Mouse (Mus musculus) lung, embryonic 14.5 days (tissue): Measurements from ENCODE around the gene Rere. TPM values are rescaled to one million over a fixed set of nuclear protein-coding genes. Genes with fewer than 3 reads are reported as not detected.
A peak's percentile ranks its signal among the peaks of the same experiment; 100 is the strongest.

ENCODE experiments used
- ATAC-seq: fragments of 200-750 bp; cut with Nextera tagmentation; 2 replicates; pipeline ENCODE4 v1.8.0; 2017; ENCODE audit warnings: mild to moderate bottlenecking, moderate TSS enrichment, moderate library complexity; ENCODE audit not compliant: insufficient read depth
- DNase-seq: peaks from one replicate; pipeline ENCODE4 v3.0.0-alpha.2; 2015
- H3K27ac ChIP-seq: fragments of 300-500 bp; sonication (generic); 2 replicates; pipeline ENCODE4 v1.5.1; 2014; ENCODE audit warnings: low read depth, mild to moderate bottlenecking, moderate library complexity
- H3K27me3 ChIP-seq: fragments of 300-500 bp; sonication (generic); 2 replicates; pipeline ENCODE4 v1.6.1; 2014; ENCODE audit warnings: low read length, control low read depth; ENCODE audit not compliant: insufficient read depth
- H3K36me3 ChIP-seq: fragments of 300-500 bp; sonication (generic); 2 replicates; pipeline ENCODE4 v1.6.1; 2014; ENCODE audit warnings: control low read depth; ENCODE audit not compliant: insufficient read depth
- H3K4me1 ChIP-seq: fragments of 300-500 bp; sonication (generic); 2 replicates; pipeline ENCODE4 v1.6.1; 2014; ENCODE audit warnings: antibody characterized with exemption, control low read depth; ENCODE audit not compliant: insufficient read depth
- H3K4me2 ChIP-seq: fragments of 300-500 bp; sonication (generic); 2 replicates; pipeline ENCODE4 v1.6.1; 2014; ENCODE audit warnings: mild to moderate bottlenecking
- H3K4me3 ChIP-seq: fragments of 300-500 bp; sonication (generic); 2 replicates; pipeline ENCODE4 v1.5.1; 2014; ENCODE audit warnings: low read depth, low read length
- H3K9ac ChIP-seq: fragments of 300-500 bp; sonication (generic); 2 replicates; pipeline ENCODE4 v1.6.1; 2014
- H3K9me3 ChIP-seq: fragments of 300-500 bp; sonication (generic); 2 replicates; pipeline ENCODE4 v1.6.1; 2016; ENCODE audit warnings: low read depth, low read length, control low read depth
- CTCF ChIP-seq: IDR thresholded peaks from 2 replicates; pipeline ENCODE4 v1.5.1; 2016; ENCODE audit warnings: antibody characterized with exemption, low read depth
- WGBS: fragments of 180-500 bp; shearing (Covaris S2); extraction: QIAGEN DNeasy Blood & Tissue Kit; methylation state at CpG from one replicate; pipeline ENCODE4 v1.1.7; 2014; 5-methylcytosine and 5-hydroxymethylcytosine counted together
- polyA plus RNA-seq: library from polyadenylated mRNA; unstranded; fragments of >200 nt; fragmentation: Nextera tagmentation; extraction: Ambion mirVana; gene quantifications from 2 replicates; pipeline ENCODE4 v1.2.1, GENCODE M21; 2014

Gene Rere
- polyA plus RNA-seq, 1 experiment from 2014 or later: 41.5 TPM

GRCm38 (mm10) chr4:150326005-150326404, 44.6 kb downstream of the Rere start:
- Histone ChIP-seq H3K36me3 (no peaks in the 10 kb centered on the region), H3K27ac (no peak overlapping the region), H3K27me3 (no peaks in the 10 kb centered on the region), H3K4me3 (no peak overlapping the region), H3K9me3 (no peaks in the 10 kb centered on the region), H3K4me2 (no peak overlapping the region), H3K4me1 (no peaks in the 10 kb centered on the region), H3K9ac (no peak overlapping the region)
- DNase-seq: no peak
- ATAC-seq: no peak
- WGBS: 82% methylated on average over 2 of the region's 2 CpGs
- no peak for TF ChIP-seq CTCF

- Histone ChIP-seq H3K9me3 (no peaks in the 10 kb centered on the region), H3K27ac (no peak overlapping the region), H3K4me1 (no peaks in the 10 kb centered on the region), H3K4me3 (no peak overlapping the region), H3K27me3 (no peaks in the 10 kb centered on the region), H3K36me3 (no peaks in the 10 kb centered on the region), H3K9ac (no peak overlapping the region), H3K4me2 (no peak overlapping the region)
- 64% methylated on average over 4 of the region's 4 CpGs for WGBS
- ATAC-seq (no peak), DNase-seq (no peak)
- peak; percentile 39; the same call in 1 of the 2 replicates for TF ChIP-seq CTCF
Observed at GRCm38 (mm10) chr4:150327476-150327875, 46.0 kb downstream of the Rere start.

GRCm38 (mm10) chr4:150333927-150334682, 52.7 kb downstream of the Rere start:
- no peak for DNase-seq
- no peak overlapping the region for H3K9ac ChIP-seq
- H3K4me1 ChIP-seq: no peaks in the 10 kb centered on the region; the same call in 1 of the 2 replicates
- H3K27ac ChIP-seq: no peak overlapping the region
- no peak overlapping the region for H3K4me3 ChIP-seq
- no peaks in the 10 kb centered on the region for H3K36me3 ChIP-seq
- no peak overlapping the region for H3K4me2 ChIP-seq
- 83% methylated on average over 4 of the region's 4 CpGs for WGBS
- no peaks in the 10 kb centered on the region for H3K27me3 ChIP-seq
- ATAC-seq: no peak
- no peak for TF ChIP-seq CTCF
- no peaks in the 10 kb centered on the region for H3K9me3 ChIP-seq

- Histone ChIP-seq H3K4me3 (no peak overlapping the region), H3K4me1 (no peaks in the 10 kb centered on the region; the same call in 1 of the 2 replicates), H3K36me3 (no peaks in the 10 kb centered on the region), H3K27ac (no peak overlapping the region), H3K9me3 (no peaks in the 10 kb centered on the region), H3K9ac (no peak overlapping the region), H3K4me2 (no peak overlapping the region), H3K27me3 (no peaks in the 10 kb centered on the region)
- ATAC-seq (no peak), DNase-seq (no peak)
- no peak for TF ChIP-seq CTCF
- 93% methylated on average over 1 of the region's 1 CpGs for WGBS
Observed at GRCm38 (mm10) chr4:150337260-150337659, 55.8 kb downstream of the Rere start.

GRCm38 (mm10) chr4:150338906-150339650, 57.6 kb downstream of the Rere start:
- Histone ChIP-seq H3K4me2 (no peak overlapping the region), H3K9me3 (no peaks in the 10 kb centered on the region), H3K27me3 (no peaks in the 10 kb centered on the region), H3K36me3 (no peaks in the 10 kb centered on the region), H3K4me1 (no peaks in the 10 kb centered on the region; the same call in 1 of the 2 replicates), H3K9ac (no peak overlapping the region), H3K4me3 (no peak overlapping the region), H3K27ac (no peak overlapping the region)
- no peak for TF ChIP-seq CTCF
- DNase-seq: peak; percentile 23
- WGBS: 61% methylated on average over 8 of the region's 8 CpGs
- no peak for ATAC-seq

GRCm38 (mm10) chr4:150340796-150341525, 59.5 kb downstream of the Rere start:
- no peak for DNase-seq
- no peak for TF ChIP-seq CTCF

GRCm38 (mm10) chr4:150344526-150344925, 63.1 kb downstream of the Rere start:
- TF ChIP-seq CTCF: no peak
- H3K9ac ChIP-seq: no peak overlapping the region
- WGBS: 80% methylated on average over 3 of the region's 3 CpGs
- no peaks in the 10 kb centered on the region for H3K9me3 ChIP-seq
- no peak overlapping the region for H3K27ac ChIP-seq
- peaks cover 4% of the 10 kb centered on the region; the same call in 1 of the 2 replicates for H3K4me1 ChIP-seq
- no peak for ATAC-seq
- H3K4me3 ChIP-seq: no peak overlapping the region
- no peaks in the 10 kb centered on the region for H3K27me3 ChIP-seq
- H3K4me2 ChIP-seq: no peak overlapping the region
- no peaks in the 10 kb centered on the region for H3K36me3 ChIP-seq
- DNase-seq: no peak

More at GRCm38 (mm10) chr4:150340796-150341525, 59.5 kb downstream of the Rere start:
- WGBS: 82% methylated on average over 6 of the region's 6 CpGs
- Histone ChIP-seq H3K4me2 (no peak overlapping the region), H3K4me1 (no peaks in the 10 kb centered on the region; the same call in 1 of the 2 replicates), H3K27ac (no peak overlapping the region), H3K9ac (no peak overlapping the region), H3K36me3 (no peaks in the 10 kb centered on the region), H3K27me3 (no peaks in the 10 kb centered on the region), H3K9me3 (no peaks in the 10 kb centered on the region), H3K4me3 (no peak overlapping the region)
- no peak for ATAC-seq
